Mouse (Mus musculus): ENCODE measurements around the gene Hoxd4. TPM values are rescaled to one million over a fixed set of nuclear protein-coding genes. Genes with fewer than 3 reads are reported as not detected.

Hoxd4 gene
- polyA plus RNA-seq, 1 experiment from 2014 or later, result 4.4 TPM

DNA sequence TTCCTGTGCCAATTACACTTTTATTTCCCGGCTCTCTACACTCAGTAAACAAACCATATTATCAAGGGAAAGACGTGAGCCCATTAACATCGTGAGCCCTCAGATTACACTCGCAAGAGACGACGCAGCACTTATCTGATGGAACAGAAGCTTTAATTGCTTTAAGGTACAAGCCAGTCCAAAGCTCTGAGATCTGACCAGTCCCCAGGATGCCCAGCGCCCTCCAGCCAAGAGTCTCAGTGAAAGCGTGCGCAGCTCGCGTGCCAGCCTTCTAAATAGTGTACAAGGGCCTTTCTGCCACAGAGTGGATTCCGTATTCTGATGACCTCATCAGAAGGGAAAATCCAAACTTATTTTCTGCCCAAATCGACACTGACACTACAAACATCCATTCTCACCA lies 50.2 kb downstream of the Hoxd4 start:
- no peak for ATAC-seq (replicated peaks; ENCODE audit: low FRiP score, low read depth)
- peak overlapping the region; percentile 90 for H3K4me2 ChIP-seq (ENCODE audit: low read length)
- DNase-seq (ENCODE audit: low spot score), result no peak
- H3K36me3 ChIP-seq (ENCODE audit: insufficient read depth, low read length), result no peaks in the 10 kb centered on the region
- peaks cover 23% of the 10 kb centered on the region for H3K27me3 ChIP-seq (ENCODE audit: insufficient read depth, low read length)
- TF ChIP-seq CTCF (IDR thresholded peaks at IDR 0.05; ENCODE audit: low read depth), result no peak
- H3K27ac ChIP-seq, result no peak overlapping the region
- no peak overlapping the region for H3K9ac ChIP-seq (ENCODE audit: low read depth, low read length)
- H3K4me1 ChIP-seq (replicated peaks; ENCODE audit: insufficient read depth, low read length), result peaks cover 14% of the 10 kb centered on the region
- WGBS, result 6% methylated on average over 13 of the region's 13 CpGs
- peak overlapping the region; percentile 48; the same call in 1 of the 2 replicates for H3K4me3 ChIP-seq (replicated peaks; ENCODE audit: low read depth, low read length)
- no peaks in the 10 kb centered on the region for H3K9me3 ChIP-seq (replicated peaks; ENCODE audit: low read length)

GRCm38 (mm10) chr2:74762522-74763244 lies 51.0 kb downstream of the Hoxd4 start, which contains the start of gene Hoxd1:
Hoxd1 (plus strand) TSS chr2:74762980.
- no peaks in the 10 kb centered on the region for H3K36me3 ChIP-seq (ENCODE audit: insufficient read depth, low read length)
- H3K4me2 ChIP-seq (ENCODE audit: low read length), result peak within 1 kb of the TSS; percentile 90
- ATAC-seq (replicated peaks; ENCODE audit: low FRiP score, low read depth), result peak; percentile 80
- H3K9ac ChIP-seq (ENCODE audit: low read depth, low read length), result peak within 1 kb of the TSS; percentile 40; the same call in 1 of the 2 replicates
- peaks cover 23% of the 10 kb centered on the region for H3K27me3 ChIP-seq (ENCODE audit: insufficient read depth, low read length)
- under 1% methylated on average over 51 of the region's 61 CpGs for WGBS
- DNase-seq (ENCODE audit: low spot score), result no peak
- H3K27ac ChIP-seq, result no peak within 1 kb of the TSS
- H3K9me3 ChIP-seq (replicated peaks; ENCODE audit: low read length), result no peaks in the 10 kb centered on the region
- peaks cover 14% of the 10 kb centered on the region for H3K4me1 ChIP-seq (replicated peaks; ENCODE audit: insufficient read depth, low read length)
- H3K4me3 ChIP-seq (replicated peaks; ENCODE audit: low read depth, low read length), result peak within 1 kb of the TSS; percentile 48
- TF ChIP-seq CTCF (IDR thresholded peaks at IDR 0.05; ENCODE audit: low read depth), result no peak

- no peak overlapping the region for H3K27ac ChIP-seq
- DNase-seq (ENCODE audit: low spot score), result no peak
- H3K9ac ChIP-seq (ENCODE audit: low read depth, low read length), result peak overlapping the region; percentile 40; the same call in 1 of the 2 replicates
- peak; percentile 50; the same call in 1 of the 2 replicates for ATAC-seq (replicated peaks; ENCODE audit: low FRiP score, low read depth)
- H3K36me3 ChIP-seq (ENCODE audit: insufficient read depth, low read length), result no peaks in the 10 kb centered on the region
- peak overlapping the region; percentile 48 for H3K4me3 ChIP-seq (replicated peaks; ENCODE audit: low read depth, low read length)
- peaks cover 23% of the 10 kb centered on the region for H3K27me3 ChIP-seq (ENCODE audit: insufficient read depth, low read length)
- peak overlapping the region; percentile 90 for H3K4me2 ChIP-seq (ENCODE audit: low read length)
- under 1% methylated on average over 51 of the region's 53 CpGs for WGBS
- TF ChIP-seq CTCF (IDR thresholded peaks at IDR 0.05; ENCODE audit: low read depth), result no peak
- H3K4me1 ChIP-seq (replicated peaks; ENCODE audit: insufficient read depth, low read length), result peaks cover 14% of the 10 kb centered on the region
- H3K9me3 ChIP-seq (replicated peaks; ENCODE audit: low read length), result no peaks in the 10 kb centered on the region
Observed at GRCm38 (mm10) chr2:74763245-74763735, 51.6 kb downstream of the Hoxd4 start.

DNA sequence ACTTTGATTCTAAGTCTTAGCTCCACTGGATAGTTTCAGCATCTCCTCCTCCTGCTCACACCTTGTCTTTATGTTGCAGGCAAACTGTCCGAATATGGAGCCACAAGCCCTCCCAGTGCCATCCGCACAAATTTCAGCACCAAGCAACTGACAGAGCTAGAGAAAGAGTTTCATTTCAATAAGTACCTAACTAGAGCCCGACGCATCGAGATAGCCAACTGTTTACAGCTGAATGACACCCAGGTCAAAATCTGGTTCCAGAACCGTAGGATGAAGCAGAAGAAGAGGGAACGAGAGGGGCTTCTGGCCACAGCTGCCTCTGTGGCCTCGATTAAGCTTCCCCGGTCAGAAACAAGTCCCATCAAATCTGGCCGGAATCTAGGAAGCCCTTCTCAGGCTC lies 52.2 kb downstream of the Hoxd4 start:
- Histone ChIP-seq H3K9me3 (replicated peaks; ENCODE audit: low read length) (no peaks in the 10 kb centered on the region), H3K27me3 (ENCODE audit: insufficient read depth, low read length) (peaks cover 23% of the 10 kb centered on the region), H3K4me3 (replicated peaks; ENCODE audit: low read depth, low read length) (no peak overlapping the region), H3K4me1 (replicated peaks; ENCODE audit: insufficient read depth, low read length) (peaks cover 14% of the 10 kb centered on the region), H3K9ac (ENCODE audit: low read depth, low read length) (no peak overlapping the region), H3K4me2 (ENCODE audit: low read length) (peak overlapping the region; percentile 90), H3K36me3 (ENCODE audit: insufficient read depth, low read length) (no peaks in the 10 kb centered on the region), H3K27ac (no peak overlapping the region)
- no peak for TF ChIP-seq CTCF (IDR thresholded peaks at IDR 0.05; ENCODE audit: low read depth)
- DNase-seq (ENCODE audit: low spot score) (no peak), ATAC-seq (replicated peaks; ENCODE audit: low FRiP score, low read depth) (no peak)
- WGBS, result 52% methylated on average over 10 of the region's 10 CpGs

- Histone ChIP-seq H3K36me3 (ENCODE audit: insufficient read depth, low read length) (no peaks in the 10 kb centered on the region), H3K4me2 (ENCODE audit: low read length) (no peak overlapping the region), H3K27ac (no peak overlapping the region), H3K9me3 (replicated peaks; ENCODE audit: low read length) (no peaks in the 10 kb centered on the region), H3K9ac (ENCODE audit: low read depth, low read length) (no peak overlapping the region), H3K27me3 (ENCODE audit: insufficient read depth, low read length) (no peaks in the 10 kb centered on the region), H3K4me3 (replicated peaks; ENCODE audit: low read depth, low read length) (no peak overlapping the region), H3K4me1 (replicated peaks; ENCODE audit: insufficient read depth, low read length) (no peaks in the 10 kb centered on the region)
- ATAC-seq (replicated peaks; ENCODE audit: low FRiP score, low read depth) (no peak), DNase-seq (ENCODE audit: low spot score) (no peak)
- TF ChIP-seq CTCF (IDR thresholded peaks at IDR 0.05; ENCODE audit: low read depth), result no peak
- 83% methylated on average over 2 of the region's 2 CpGs for WGBS
Observed at GRCm38 (mm10) chr2:74774359-74774758, 62.6 kb downstream of the Hoxd4 start.

DNA sequence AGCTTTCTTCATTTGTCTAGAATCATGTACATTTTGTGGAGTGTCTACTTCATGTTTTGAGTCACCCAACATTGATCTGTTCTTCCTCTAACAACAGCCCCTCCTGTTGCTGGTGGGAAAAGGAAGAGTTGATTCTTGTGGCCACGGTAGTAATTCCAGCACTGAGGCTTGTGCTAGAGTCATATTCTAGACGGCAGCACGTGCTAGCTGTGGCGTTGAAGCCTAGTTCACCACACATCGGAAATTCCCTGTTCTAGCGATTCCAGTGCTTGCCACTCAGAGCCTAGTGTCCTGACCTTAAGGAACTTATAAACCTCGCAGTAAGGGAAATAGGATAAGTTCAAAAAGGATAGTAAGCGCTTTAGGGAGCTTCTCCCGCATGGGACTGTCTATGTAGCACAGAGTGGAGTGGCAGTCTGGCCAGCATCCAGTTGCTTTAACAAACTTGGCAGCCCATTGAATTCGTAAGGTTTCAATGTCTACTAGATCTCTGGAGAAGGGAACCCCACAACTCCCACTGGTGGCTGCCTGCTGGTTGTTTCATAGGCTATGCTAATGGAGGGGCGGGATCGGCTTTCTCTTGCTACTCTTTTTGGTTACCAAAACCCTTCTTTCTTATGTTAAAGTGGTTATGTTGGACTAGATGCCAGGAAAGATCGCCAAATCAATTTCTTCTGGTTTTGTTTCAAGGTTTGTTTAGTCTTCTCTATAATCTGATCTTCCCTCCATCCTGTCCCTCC lies 66.0 kb downstream of the Hoxd4 start:
- no peak overlapping the region for H3K4me3 ChIP-seq (replicated peaks; ENCODE audit: low read depth, low read length)
- no peaks in the 10 kb centered on the region for H3K27me3 ChIP-seq (ENCODE audit: insufficient read depth, low read length)
- TF ChIP-seq CTCF (IDR thresholded peaks at IDR 0.05; ENCODE audit: low read depth), result no peak
- ATAC-seq (replicated peaks; ENCODE audit: low FRiP score, low read depth), result no peak
- WGBS, result 68% methylated on average over 13 of the region's 13 CpGs
- no peak overlapping the region for H3K4me2 ChIP-seq (ENCODE audit: low read length)
- H3K9me3 ChIP-seq (replicated peaks; ENCODE audit: low read length), result no peaks in the 10 kb centered on the region
- no peak for DNase-seq (ENCODE audit: low spot score)
- H3K4me1 ChIP-seq (replicated peaks; ENCODE audit: insufficient read depth, low read length), result no peaks in the 10 kb centered on the region
- no peak overlapping the region for H3K27ac ChIP-seq
- H3K9ac ChIP-seq (ENCODE audit: low read depth, low read length), result no peak overlapping the region
- H3K36me3 ChIP-seq (ENCODE audit: insufficient read depth, low read length), result no peaks in the 10 kb centered on the region

MicroRNAs within 50 kb of the gene (microRNA counts, 519-probe panel; counts per million panel counts)
- 7,340 counts per million, percentile 96 among the panel's probes with 10 or more counts for microRNA mmu-miR-10b

Small RNA genes within 50 kb of the gene (microRNA-seq; reads per million reads assigned to microRNA genes)
- gene Gm44463 (not detected), gene Mir10b (81,719 reads per million, percentile 100 among the genes with 10 or more reads in this experiment)

Other genes starting within 250 kb of the Hoxd4 start
- 17.1 and 19.5 TPM in 2 replicates for gene Lnpk, start 132.5 kb upstream of the Hoxd4 start, polyA plus RNA-seq (2015; fragmentation: Nextera tagmentation; extraction: Ambion mirVana)
- 0.08 TPM in 1 of 2 replicates, not detected in the other for gene Evx2, start 52.4 kb upstream of the Hoxd4 start, polyA plus RNA-seq (2015; fragmentation: Nextera tagmentation; extraction: Ambion mirVana)
- 0.10 TPM in 1 of 2 replicates, not detected in the other for gene Hoxd13, start 43.6 kb upstream of the Hoxd4 start, polyA plus RNA-seq (2015; fragmentation: Nextera tagmentation; extraction: Ambion mirVana)
- 2.6 and 2.8 TPM in 2 replicates for gene Hoxd12, start 36.9 kb upstream of the Hoxd4 start, polyA plus RNA-seq (2015; fragmentation: Nextera tagmentation; extraction: Ambion mirVana)
- gene Hoxd11, start 32.4 kb upstream of the Hoxd4 start, polyA plus RNA-seq (2015; fragmentation: Nextera tagmentation; extraction: Ambion mirVana), result 19.7 and 23.8 TPM in 2 replicates
- gene Hoxd10, start 20.0 kb upstream of the Hoxd4 start, polyA plus RNA-seq (2015; fragmentation: Nextera tagmentation; extraction: Ambion mirVana), result 44.6 and 45.5 TPM in 2 replicates
- gene Hoxd9, start 14.2 kb upstream of the Hoxd4 start, polyA plus RNA-seq (2015; fragmentation: Nextera tagmentation; extraction: Ambion mirVana), result 57.8 and 67.0 TPM in 2 replicates
- gene Hoxd8, start 7.3 kb upstream of the Hoxd4 start, polyA plus RNA-seq (2015; fragmentation: Nextera tagmentation; extraction: Ambion mirVana), result 73.4 and 76.7 TPM in 2 replicates
- gene Hoxd3, start within 50 bp of the Hoxd4 start, polyA plus RNA-seq (2015; fragmentation: Nextera tagmentation; extraction: Ambion mirVana), result 7.9 and 8.0 TPM in 2 replicates
- 1.1 and 1.3 TPM in 2 replicates for gene Gm28230, start 14.8 kb downstream of the Hoxd4 start, polyA plus RNA-seq (2015; fragmentation: Nextera tagmentation; extraction: Ambion mirVana)
- 1.2 and 1.8 TPM in 2 replicates for gene Hoxd1, start 51.1 kb downstream of the Hoxd4 start, polyA plus RNA-seq (2015; fragmentation: Nextera tagmentation; extraction: Ambion mirVana)
- gene Mtx2, start 113.9 kb downstream of the Hoxd4 start, polyA plus RNA-seq (2015; fragmentation: Nextera tagmentation; extraction: Ambion mirVana), result 152 and 168 TPM in 2 replicates